Mouse (Mus musculus) erythroblast, embryonic 14.5 days (primary cell): ENCODE results near the gene Wnt3.

Experiments
- GATA1 ChIP-seq: IDR thresholded peaks from 2 replicates; pipeline ENCODE4 v1.6.1; 2012; ENCODE audit warnings: low read length, inconsistent platforms, mixed read lengths
- TAL1 ChIP-seq: IDR thresholded peaks from 3 replicates; pipeline ENCODE4 v1.6.1; 2012; ENCODE audit warnings: low read length, inconsistent platforms, mixed read lengths

GRCm38 (mm10) chr11:103854294-103854693, 80.3 kb downstream of the Wnt3 start:
- TF ChIP-seq GATA1: no peak
- TF ChIP-seq TAL1: no peak
